Mouse (Mus musculus) liver, postnatal 0 days (tissue): ENCODE measurements at regions not wholly inside any gene's neighbourhood (a gene's known extent, or its start where the extent isn't known, plus 50 kb on each side); places are given as distances from the start of the nearest gene placed in this dataset.

Source experiments
- CTCF ChIP-seq: sonication (generic); IDR thresholded peaks from 2 replicates; pipeline ENCODE4 v1.5.1; 2016; ENCODE audit warnings: antibody characterized with exemption, low read depth
- EP300 ChIP-seq: IDR thresholded peaks from 2 replicates; pipeline ENCODE4 v1.6.1; 2016; ENCODE audit warnings: antibody characterized with exemption, low read depth, mild to moderate bottlenecking

DNA sequence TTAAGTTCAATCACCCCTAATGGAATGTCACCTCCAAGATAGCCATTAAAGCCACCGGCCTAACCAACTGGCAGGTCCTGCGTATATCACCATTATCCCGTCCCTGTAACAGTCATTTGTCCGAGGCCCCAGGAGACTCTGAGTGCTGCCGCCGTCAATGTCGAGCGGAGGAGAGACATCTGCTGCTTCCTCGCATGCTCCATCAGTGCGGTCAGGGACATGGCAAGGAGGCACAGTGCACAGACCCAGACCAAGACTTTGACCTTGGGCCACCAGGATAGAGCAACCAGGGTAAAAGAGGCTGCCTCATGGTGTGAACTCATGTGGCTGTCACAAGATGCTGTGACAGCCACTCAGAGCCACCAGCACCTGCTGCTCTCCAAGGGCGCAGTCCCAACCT lies 172.9 kb downstream of the Tomm20 start:
- no peak for TF ChIP-seq CTCF
- no peak for TF ChIP-seq EP300
